Mouse (Mus musculus): ENCODE results near the gene Ctnnd2. TPM values are rescaled to one million over a fixed set of nuclear protein-coding genes. Genes with fewer than 3 reads are reported as not detected.

Ctnnd2 gene
- polyA plus RNA-seq, 1 experiment, result 0.02 TPM

GRCm38 (mm10) chr15:30198429-30198828 lies 26.0 kb downstream of the Ctnnd2 start:
- Histone ChIP-seq H3K36me3 (ENCODE audit: control insufficient read depth, insufficient read depth) (no peaks in the 10 kb centered on the region), H3K4me2 (ENCODE audit: low read depth) (no peak overlapping the region), H3K79me2 (ENCODE audit: control insufficient read depth, insufficient read depth) (no peaks in the 10 kb centered on the region), H3K4me3 (no peak overlapping the region), H3ac (ENCODE audit: control insufficient read depth, insufficient read length) (no peak overlapping the region), H3K27me3 (ENCODE audit: control insufficient read depth, insufficient read depth, insufficient read length) (no peaks in the 10 kb centered on the region)
- TF ChIP-seq POLR2AphosphoS2 (IDR thresholded peaks at IDR 0.05; ENCODE audit: insufficient read length, low read depth) (no peak), SRF (IDR thresholded peaks at IDR 0.05; ENCODE audit: control insufficient read depth, insufficient read length, low read depth) (no peak), REST (IDR thresholded peaks at IDR 0.05; ENCODE audit: insufficient read depth, insufficient read length) (no peak), CEBPB (IDR thresholded peaks at IDR 0.05; ENCODE audit: insufficient read depth, poor library complexity, severe bottlenecking) (no peak), TCF3 (IDR thresholded peaks at IDR 0.05; ENCODE audit: insufficient read length, low read depth) (no peak), E2F4 (IDR thresholded peaks at IDR 0.05; ENCODE audit: insufficient read depth) (no peak), TCF12 (IDR thresholded peaks at IDR 0.05; ENCODE audit: insufficient read depth, poor library complexity, severe bottlenecking) (no peak), MYOG (IDR thresholded peaks at IDR 0.05; ENCODE audit: control insufficient read depth in 1 of 3, insufficient read depth in 1 of 3, insufficient read length in 2 of 3, low read depth in 2 of 3) (no peak), POLR2A (IDR thresholded peaks at IDR 0.05; ENCODE audit: insufficient read length, low read depth) (no peak), USF1 (IDR thresholded peaks at IDR 0.05; ENCODE audit: low read depth) (no peak), MYOD1 (IDR thresholded peaks at IDR 0.05; ENCODE audit: control insufficient read depth in 1 of 3, insufficient read length in 2 of 3, low read depth in 2 of 3) (no peak), MAX (IDR thresholded peaks at IDR 0.05; ENCODE audit: low read depth) (no peak)

GRCm38 (mm10) chr15:30199785-30200184 lies 27.4 kb downstream of the Ctnnd2 start:
- Histone ChIP-seq H3K27me3 (ENCODE audit: control insufficient read depth, insufficient read depth, insufficient read length) (no peaks in the 10 kb centered on the region), H3ac (ENCODE audit: control insufficient read depth, insufficient read length) (no peak overlapping the region), H3K79me2 (ENCODE audit: control insufficient read depth, insufficient read depth) (no peaks in the 10 kb centered on the region), H3K4me2 (ENCODE audit: low read depth) (no peak overlapping the region), H3K4me3 (no peak overlapping the region), H3K36me3 (ENCODE audit: control insufficient read depth, insufficient read depth) (no peaks in the 10 kb centered on the region)
- TF ChIP-seq MYOG (IDR thresholded peaks at IDR 0.05; ENCODE audit: control insufficient read depth in 1 of 3, insufficient read depth in 1 of 3, insufficient read length in 2 of 3, low read depth in 2 of 3) (no peak), MYOD1 (IDR thresholded peaks at IDR 0.05; ENCODE audit: control insufficient read depth in 1 of 3, insufficient read length in 2 of 3, low read depth in 2 of 3) (no peak), E2F4 (IDR thresholded peaks at IDR 0.05; ENCODE audit: insufficient read depth) (no peak), USF1 (IDR thresholded peaks at IDR 0.05; ENCODE audit: low read depth) (no peak), POLR2AphosphoS2 (IDR thresholded peaks at IDR 0.05; ENCODE audit: insufficient read length, low read depth) (no peak), POLR2A (IDR thresholded peaks at IDR 0.05; ENCODE audit: insufficient read length, low read depth) (no peak), TCF12 (IDR thresholded peaks at IDR 0.05; ENCODE audit: insufficient read depth, poor library complexity, severe bottlenecking) (no peak), REST (IDR thresholded peaks at IDR 0.05; ENCODE audit: insufficient read depth, insufficient read length) (no peak), SRF (IDR thresholded peaks at IDR 0.05; ENCODE audit: control insufficient read depth, insufficient read length, low read depth) (no peak), TCF3 (IDR thresholded peaks at IDR 0.05; ENCODE audit: insufficient read length, low read depth) (no peak), CEBPB (IDR thresholded peaks at IDR 0.05; ENCODE audit: insufficient read depth, poor library complexity, severe bottlenecking) (no peak), MAX (IDR thresholded peaks at IDR 0.05; ENCODE audit: low read depth) (no peak)

- no peak for TF ChIP-seq TCF12 (IDR thresholded peaks at IDR 0.05; ENCODE audit: insufficient read depth, poor library complexity, severe bottlenecking)
- no peak for TF ChIP-seq CEBPB (IDR thresholded peaks at IDR 0.05; ENCODE audit: insufficient read depth, poor library complexity, severe bottlenecking)
- no peak for TF ChIP-seq TCF3 (IDR thresholded peaks at IDR 0.05; ENCODE audit: insufficient read length, low read depth)
- no peak for TF ChIP-seq MAX (IDR thresholded peaks at IDR 0.05; ENCODE audit: low read depth)
- TF ChIP-seq E2F4 (IDR thresholded peaks at IDR 0.05; ENCODE audit: insufficient read depth), result no peak
- no peak for TF ChIP-seq MYOG (IDR thresholded peaks at IDR 0.05; ENCODE audit: control insufficient read depth in 1 of 3, insufficient read depth in 1 of 3, insufficient read length in 2 of 3, low read depth in 2 of 3)
- TF ChIP-seq POLR2A (IDR thresholded peaks at IDR 0.05; ENCODE audit: insufficient read length, low read depth), result no peak
- no peak for TF ChIP-seq MYOD1 (IDR thresholded peaks at IDR 0.05; ENCODE audit: control insufficient read depth in 1 of 3, insufficient read length in 2 of 3, low read depth in 2 of 3)
- no peak for TF ChIP-seq REST (IDR thresholded peaks at IDR 0.05; ENCODE audit: insufficient read depth, insufficient read length)
- no peak for TF ChIP-seq USF1 (IDR thresholded peaks at IDR 0.05; ENCODE audit: low read depth)
- no peak for TF ChIP-seq POLR2AphosphoS2 (IDR thresholded peaks at IDR 0.05; ENCODE audit: insufficient read length, low read depth)
- TF ChIP-seq SRF (IDR thresholded peaks at IDR 0.05; ENCODE audit: control insufficient read depth, insufficient read length, low read depth), result no peak
- Histone ChIP-seq H3K4me2 (ENCODE audit: low read depth) (no peak overlapping the region), H3K36me3 (ENCODE audit: control insufficient read depth, insufficient read depth) (no peaks in the 10 kb centered on the region), H3K27me3 (ENCODE audit: control insufficient read depth, insufficient read depth, insufficient read length) (no peaks in the 10 kb centered on the region), H3K4me3 (no peak overlapping the region), H3K79me2 (ENCODE audit: control insufficient read depth, insufficient read depth) (no peaks in the 10 kb centered on the region), H3ac (ENCODE audit: control insufficient read depth, insufficient read length) (no peak overlapping the region)
Measured at GRCm38 (mm10) chr15:30201211-30201610, 28.8 kb downstream of the Ctnnd2 start.

- no peaks in the 10 kb centered on the region for H3K79me2 ChIP-seq (ENCODE audit: control insufficient read depth, insufficient read depth)
- H3ac ChIP-seq (ENCODE audit: control insufficient read depth, insufficient read length), result no peak overlapping the region
- no peaks in the 10 kb centered on the region for H3K27me3 ChIP-seq (ENCODE audit: control insufficient read depth, insufficient read depth, insufficient read length)
- H3K36me3 ChIP-seq (ENCODE audit: control insufficient read depth, insufficient read depth), result no peaks in the 10 kb centered on the region
- TF ChIP-seq POLR2AphosphoS2 (IDR thresholded peaks at IDR 0.05; ENCODE audit: insufficient read length, low read depth) (no peak), USF1 (IDR thresholded peaks at IDR 0.05; ENCODE audit: low read depth) (no peak), SRF (IDR thresholded peaks at IDR 0.05; ENCODE audit: control insufficient read depth, insufficient read length, low read depth) (no peak), MYOD1 (IDR thresholded peaks at IDR 0.05; ENCODE audit: control insufficient read depth in 1 of 3, insufficient read length in 2 of 3, low read depth in 2 of 3) (no peak), E2F4 (IDR thresholded peaks at IDR 0.05; ENCODE audit: insufficient read depth) (no peak), MAX (IDR thresholded peaks at IDR 0.05; ENCODE audit: low read depth) (no peak), MYOG (IDR thresholded peaks at IDR 0.05; ENCODE audit: control insufficient read depth in 1 of 3, insufficient read depth in 1 of 3, insufficient read length in 2 of 3, low read depth in 2 of 3) (no peak), POLR2A (IDR thresholded peaks at IDR 0.05; ENCODE audit: insufficient read length, low read depth) (no peak), TCF12 (IDR thresholded peaks at IDR 0.05; ENCODE audit: insufficient read depth, poor library complexity, severe bottlenecking) (no peak), CEBPB (IDR thresholded peaks at IDR 0.05; ENCODE audit: insufficient read depth, poor library complexity, severe bottlenecking) (no peak), REST (IDR thresholded peaks at IDR 0.05; ENCODE audit: insufficient read depth, insufficient read length) (no peak), TCF3 (IDR thresholded peaks at IDR 0.05; ENCODE audit: insufficient read length, low read depth) (no peak)
- H3K4me2 ChIP-seq (ENCODE audit: low read depth), result no peak overlapping the region
- no peak overlapping the region for H3K4me3 ChIP-seq
Measured at GRCm38 (mm10) chr15:30201617-30202016, 29.2 kb downstream of the Ctnnd2 start.
